Mouse (Mus musculus): Measurements from ENCODE around the gene Akna. TPM values are rescaled to one million over a fixed set of nuclear protein-coding genes. Genes with fewer than 3 reads are reported as not detected.
"Not testable (repeated sequence)": the region's sequence is repeated elsewhere in the genome, so short reads cannot be mapped to it uniquely, and the experiment has no call there.

The Akna gene
- polyA plus RNA-seq, 1 experiment from 2014 or later, result 2.3 TPM

GRCm38 (mm10) chr4:63355877-63356665 is 47.1 kb downstream of the Akna start, which contains the start of gene Orm3:
Orm3 (plus strand) TSS chr4:63356162.
- H3K4me3 ChIP-seq, result no peak within 1 kb of the TSS
- H3K4me1 ChIP-seq (replicated peaks), result peaks cover 9% of the 10 kb centered on the region
- H3K9me3 ChIP-seq (replicated peaks), result no peaks in the 10 kb centered on the region
- WGBS, result 55% methylated on average over 4 of the region's 4 CpGs
- H3K4me2 ChIP-seq, result no peak within 1 kb of the TSS
- H3K9ac ChIP-seq, result no peak within 1 kb of the TSS
- ATAC-seq (replicated peaks; ENCODE audit: insufficient number of reproducible peaks, insufficient read depth, low FRiP score, low read depth), result 0 out of 2 replicates have a peak, but pooled peaks have one; percentile 19
- no peaks in the 10 kb centered on the region for H3K36me3 ChIP-seq
- no peaks in the 10 kb centered on the region for H3K27me3 ChIP-seq
- H3K27ac ChIP-seq, result no peak within 1 kb of the TSS

GRCm38 (mm10) chr4:63348524-63348923 is 54.6 kb downstream of the Akna start:
- H3K27me3 ChIP-seq, result no peaks in the 10 kb centered on the region
- H3K9ac ChIP-seq, result no peak overlapping the region
- no peaks in the 10 kb centered on the region for H3K36me3 ChIP-seq
- H3K9me3 ChIP-seq (replicated peaks), result no peaks in the 10 kb centered on the region
- H3K4me1 ChIP-seq (replicated peaks), result no peaks in the 10 kb centered on the region
- H3K27ac ChIP-seq, result no peak overlapping the region
- H3K4me2 ChIP-seq, result no peak overlapping the region
- 66% methylated on average over 6 of the region's 6 CpGs for WGBS
- no peak overlapping the region for H3K4me3 ChIP-seq
- ATAC-seq (replicated peaks; ENCODE audit: insufficient number of reproducible peaks, insufficient read depth, low FRiP score, low read depth), result no peak

DNA sequence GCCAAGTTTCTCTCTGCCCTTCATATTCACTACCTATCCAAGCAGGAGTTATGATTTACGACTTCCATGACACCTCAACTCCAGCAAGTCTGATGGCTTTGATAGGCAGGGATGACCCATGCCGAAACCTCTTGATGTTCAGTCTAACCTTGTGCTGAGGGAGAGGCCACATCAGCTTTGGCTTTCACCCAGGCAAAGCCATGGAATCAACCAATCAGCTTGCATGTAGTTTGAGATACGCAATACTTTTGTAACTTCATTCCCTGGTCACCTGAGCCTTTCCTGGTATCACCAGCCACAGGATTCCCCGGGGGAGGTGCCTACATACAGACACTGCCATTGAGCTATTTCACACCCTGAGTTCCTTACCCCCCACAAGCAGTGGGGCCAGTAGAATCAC is 56.5 kb downstream of the Akna start:
- Histone ChIP-seq H3K4me3 (no peak overlapping the region), H3K4me1 (replicated peaks) (no peaks in the 10 kb centered on the region), H3K9me3 (replicated peaks) (no peaks in the 10 kb centered on the region), H3K4me2 (no peak overlapping the region), H3K9ac (no peak overlapping the region), H3K27ac (no peak overlapping the region), H3K27me3 (no peaks in the 10 kb centered on the region), H3K36me3 (no peaks in the 10 kb centered on the region)
- no peak for ATAC-seq (replicated peaks; ENCODE audit: insufficient number of reproducible peaks, insufficient read depth, low FRiP score, low read depth)
- WGBS, result 82% methylated on average over 4 of the region's 4 CpGs

GRCm38 (mm10) chr4:63345261-63345660 is 57.9 kb downstream of the Akna start:
- Histone ChIP-seq H3K4me3 (no peak overlapping the region), H3K36me3 (no peaks in the 10 kb centered on the region), H3K9ac (no peak overlapping the region), H3K27me3 (no peaks in the 10 kb centered on the region), H3K9me3 (replicated peaks) (no peaks in the 10 kb centered on the region), H3K4me2 (no peak overlapping the region), H3K4me1 (replicated peaks) (no peaks in the 10 kb centered on the region), H3K27ac (no peak overlapping the region)
- ATAC-seq (replicated peaks; ENCODE audit: insufficient number of reproducible peaks, insufficient read depth, low FRiP score, low read depth), result no peak

DNA sequence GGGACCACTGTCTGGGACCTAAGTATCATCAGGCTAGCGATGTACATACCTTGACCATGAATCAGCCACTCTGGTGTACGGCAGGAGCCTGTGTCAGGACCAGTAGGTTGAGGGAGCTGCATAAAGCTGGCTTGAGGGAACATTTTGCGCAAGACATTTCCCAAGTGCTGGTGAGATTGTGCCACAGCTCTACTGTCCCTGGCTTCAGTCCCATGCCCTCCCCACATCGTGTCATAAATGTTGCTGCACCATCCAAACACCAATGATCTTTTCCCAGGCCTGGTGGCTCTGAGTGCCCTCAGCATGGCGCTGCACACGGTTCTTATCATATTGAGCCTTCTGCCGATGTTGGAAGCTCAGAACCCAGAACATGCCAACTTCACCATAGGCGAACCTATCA is 58.9 kb downstream of the Akna start, which contains the start of gene Orm1:
TSS of gene Orm1 (plus strand) at position 266 of the 400 bp plus-strand sequence.
- Histone ChIP-seq H3K9ac (no peak within 1 kb of the TSS), H3K27ac (no peak within 1 kb of the TSS), H3K9me3 (replicated peaks) (no peaks in the 10 kb centered on the region), H3K36me3 (no peaks in the 10 kb centered on the region), H3K4me3 (no peak within 1 kb of the TSS), H3K4me1 (replicated peaks) (no peaks in the 10 kb centered on the region), H3K27me3 (no peaks in the 10 kb centered on the region), H3K4me2 (no peak within 1 kb of the TSS)
- 80% methylated on average over 8 of the region's 8 CpGs for WGBS
- ATAC-seq (replicated peaks; ENCODE audit: insufficient number of reproducible peaks, insufficient read depth, low FRiP score, low read depth), result no peak

DNA sequence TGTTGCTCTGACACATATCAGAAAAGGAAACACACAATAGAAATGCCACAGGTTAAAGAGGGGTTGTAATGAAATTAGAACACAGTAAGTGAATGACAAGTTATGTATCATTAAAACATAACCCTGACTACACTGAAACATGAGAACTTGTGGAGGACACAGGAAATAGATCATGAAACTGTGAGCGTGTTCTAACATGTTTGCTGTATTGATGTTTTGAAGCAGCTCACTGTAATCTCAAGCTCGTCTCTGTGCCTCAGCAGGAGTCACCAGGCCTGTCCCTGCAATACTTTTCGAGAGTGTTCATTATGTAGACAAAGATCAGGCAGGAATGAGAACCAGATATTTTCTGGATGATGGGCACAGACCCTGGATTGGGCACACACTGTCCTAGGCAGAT is 59.5 kb downstream of the Akna start:
- ATAC-seq (replicated peaks; ENCODE audit: insufficient number of reproducible peaks, insufficient read depth, low FRiP score, low read depth), result no peak
- H3K9ac ChIP-seq, result no peak overlapping the region
- H3K27me3 ChIP-seq, result no peaks in the 10 kb centered on the region
- no peaks in the 10 kb centered on the region for H3K4me1 ChIP-seq (replicated peaks)
- H3K4me2 ChIP-seq, result no peak overlapping the region
- no peaks in the 10 kb centered on the region for H3K36me3 ChIP-seq
- H3K27ac ChIP-seq, result no peak overlapping the region
- WGBS, result 54% methylated on average over 3 of the region's 3 CpGs
- no peak overlapping the region for H3K4me3 ChIP-seq
- no peaks in the 10 kb centered on the region for H3K9me3 ChIP-seq (replicated peaks)

GRCm38 (mm10) chr4:63342491-63342890 is 60.7 kb downstream of the Akna start:
- no peak overlapping the region for H3K27ac ChIP-seq
- H3K4me2 ChIP-seq, result no peak overlapping the region
- no peaks in the 10 kb centered on the region for H3K4me1 ChIP-seq (replicated peaks)
- H3K9me3 ChIP-seq (replicated peaks), result no peaks in the 10 kb centered on the region
- no peak for ATAC-seq (replicated peaks; ENCODE audit: insufficient number of reproducible peaks, insufficient read depth, low FRiP score, low read depth)
- no peaks in the 10 kb centered on the region for H3K36me3 ChIP-seq
- H3K9ac ChIP-seq, result no peak overlapping the region
- H3K4me3 ChIP-seq, result no peak overlapping the region
- no peaks in the 10 kb centered on the region for H3K27me3 ChIP-seq
- 64% methylated on average over 4 of the region's 4 CpGs for WGBS

GRCm38 (mm10) chr4:63338414-63339076 is 64.6 kb downstream of the Akna start:
- no peak overlapping the region for H3K4me3 ChIP-seq
- no peak overlapping the region for H3K9ac ChIP-seq
- ATAC-seq (replicated peaks; ENCODE audit: insufficient number of reproducible peaks, insufficient read depth, low FRiP score, low read depth), result no peak
- H3K27ac ChIP-seq, result no peak overlapping the region
- no peaks in the 10 kb centered on the region for H3K9me3 ChIP-seq (replicated peaks)
- no peak overlapping the region for H3K4me2 ChIP-seq
- 48% methylated on average over 3 of the region's 3 CpGs for WGBS
- H3K27me3 ChIP-seq, result no peaks in the 10 kb centered on the region
- H3K36me3 ChIP-seq, result no peaks in the 10 kb centered on the region
- no peaks in the 10 kb centered on the region for H3K4me1 ChIP-seq (replicated peaks)

GRCm38 (mm10) chr4:63333403-63333802 is 69.8 kb downstream of the Akna start:
- Histone ChIP-seq H3K4me3 (no peak overlapping the region), H3K4me1 (replicated peaks) (no peaks in the 10 kb centered on the region), H3K9me3 (replicated peaks) (no peaks in the 10 kb centered on the region), H3K27ac (no peak overlapping the region), H3K4me2 (no peak overlapping the region), H3K27me3 (no peaks in the 10 kb centered on the region), H3K36me3 (0 out of 2 replicates have a peak, but pooled peaks cover 4% of the 10 kb centered on the region), H3K9ac (no peak overlapping the region)
- no peak for ATAC-seq (replicated peaks; ENCODE audit: insufficient number of reproducible peaks, insufficient read depth, low FRiP score, low read depth)
- 93% methylated on average over 4 of the region's 4 CpGs for WGBS

DNA sequence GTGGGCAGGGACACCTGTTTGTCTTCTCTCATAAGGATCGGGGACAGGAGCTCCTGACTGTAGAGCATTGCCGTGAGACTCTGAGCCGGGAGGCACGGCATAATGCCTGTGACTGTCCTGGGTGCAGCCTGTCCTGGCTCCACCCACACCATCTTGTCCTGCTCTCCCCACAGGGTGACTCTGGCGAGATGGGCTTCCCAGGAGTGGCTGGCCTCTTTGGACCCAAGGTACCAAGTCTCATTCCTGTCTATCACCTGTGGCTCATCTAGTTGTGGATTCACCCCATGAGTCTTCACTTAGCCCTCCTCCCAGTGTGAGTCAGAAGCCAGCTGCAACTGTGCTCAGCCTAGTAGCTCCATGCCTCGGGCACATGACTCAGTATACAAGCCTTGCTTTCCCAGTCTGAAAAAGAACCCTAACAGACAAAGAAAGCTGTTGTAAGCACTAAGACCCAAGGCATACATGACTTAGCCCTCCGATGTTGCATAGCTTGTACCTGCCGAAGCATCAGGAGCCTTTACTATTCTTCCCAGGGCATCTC is 79.8 kb downstream of the Akna start:
- no peak overlapping the region for H3K27ac ChIP-seq
- ATAC-seq (replicated peaks; ENCODE audit: insufficient number of reproducible peaks, insufficient read depth, low FRiP score, low read depth), result no peak
- H3K4me1 ChIP-seq (replicated peaks), result no peaks in the 10 kb centered on the region
- WGBS, result 77% methylated on average over 8 of the region's 8 CpGs
- H3K36me3 ChIP-seq, result peaks cover 19% of the 10 kb centered on the region
- no peak overlapping the region for H3K9ac ChIP-seq
- H3K4me3 ChIP-seq, result no peak overlapping the region
- H3K9me3 ChIP-seq (replicated peaks), result no peaks in the 10 kb centered on the region
- H3K27me3 ChIP-seq, result no peaks in the 10 kb centered on the region
- no peak overlapping the region for H3K4me2 ChIP-seq

- H3K9ac ChIP-seq; H3K4me3 ChIP-seq; ATAC-seq (replicated peaks; ENCODE audit: insufficient number of reproducible peaks, insufficient read depth, low FRiP score, low read depth); H3K9me3 ChIP-seq (replicated peaks); H3K4me2 ChIP-seq; H3K27ac ChIP-seq; H3K27me3 ChIP-seq: not testable (repeated sequence)
- H3K4me1 ChIP-seq (replicated peaks), result peaks cover 10% of the 10 kb centered on the region; the same call in 1 of the 2 replicates
- 26% methylated on average over 3 of the region's 3 CpGs for WGBS
- H3K36me3 ChIP-seq, result peaks cover 19% of the 10 kb centered on the region
These were observed 83.6 kb downstream of the Akna start for GRCm38 (mm10) chr4:63319566-63319965.
